Mouse (Mus musculus) megakaryocyte, embryonic 14.5 days (primary cell): ENCODE data around the gene Rufy3.

ENCODE experiments used
- FLI1 ChIP-seq: IDR thresholded peaks from 2 replicates; pipeline ENCODE4 v1.6.1; 2012; ENCODE audit warnings: low read length, inconsistent platforms, mixed read lengths
- GATA1 ChIP-seq: IDR thresholded peaks from 3 replicates; pipeline ENCODE4 v1.6.1; 2012; ENCODE audit warnings: mixed read lengths, low read length, inconsistent platforms, borderline replicate concordance

GRCm38 (mm10) chr5:88519232-88519631 lies 45.6 kb upstream of the Rufy3 start:
- no peak for TF ChIP-seq GATA1
- TF ChIP-seq FLI1 = no peak
